Mouse (Mus musculus): ENCODE data around the gene Micu1.

The Micu1 gene

DNA sequence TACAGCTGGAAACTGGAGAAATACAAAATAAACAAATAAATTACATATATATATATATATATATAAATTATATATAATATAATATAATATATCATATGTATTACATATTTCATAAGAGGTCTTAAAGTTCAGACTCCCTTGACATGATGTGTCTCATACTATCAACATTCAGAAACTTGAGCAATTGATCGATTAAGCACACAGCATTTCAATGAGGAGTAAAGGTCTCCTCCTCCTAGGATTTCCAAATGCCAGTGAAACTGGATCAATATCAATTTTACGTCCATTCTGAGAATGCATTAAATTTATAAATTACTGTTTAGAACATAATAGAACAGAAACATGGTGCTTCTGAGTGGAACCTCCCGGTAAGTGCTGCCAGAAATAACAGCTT lies 71.9 kb downstream of the Micu1 start:
- in situ Hi-C loops (cut with MboI, MseI), result no loop called here

DNA sequence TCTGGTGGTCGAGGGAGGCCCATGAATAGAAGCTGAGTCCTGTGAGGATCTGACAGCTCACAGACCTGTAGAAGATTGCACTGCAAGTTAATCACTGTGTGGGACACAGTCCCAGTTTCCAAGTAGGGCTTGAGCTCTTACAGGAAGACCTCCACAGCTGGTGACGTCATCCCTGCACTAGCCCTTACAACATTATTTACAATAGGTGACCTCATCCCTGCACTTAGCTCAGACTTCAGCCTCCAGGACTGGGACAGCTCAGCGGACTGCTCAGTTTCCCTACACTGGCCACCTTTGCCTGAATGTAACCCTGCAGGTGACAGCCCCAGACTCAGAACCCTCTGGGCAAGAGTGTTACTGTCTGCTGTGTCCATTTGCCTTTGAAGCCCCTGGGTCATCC lies 75.0 kb downstream of the Micu1 start:
- in situ Hi-C loops (cut with MboI, MseI), result no loop called here

DNA sequence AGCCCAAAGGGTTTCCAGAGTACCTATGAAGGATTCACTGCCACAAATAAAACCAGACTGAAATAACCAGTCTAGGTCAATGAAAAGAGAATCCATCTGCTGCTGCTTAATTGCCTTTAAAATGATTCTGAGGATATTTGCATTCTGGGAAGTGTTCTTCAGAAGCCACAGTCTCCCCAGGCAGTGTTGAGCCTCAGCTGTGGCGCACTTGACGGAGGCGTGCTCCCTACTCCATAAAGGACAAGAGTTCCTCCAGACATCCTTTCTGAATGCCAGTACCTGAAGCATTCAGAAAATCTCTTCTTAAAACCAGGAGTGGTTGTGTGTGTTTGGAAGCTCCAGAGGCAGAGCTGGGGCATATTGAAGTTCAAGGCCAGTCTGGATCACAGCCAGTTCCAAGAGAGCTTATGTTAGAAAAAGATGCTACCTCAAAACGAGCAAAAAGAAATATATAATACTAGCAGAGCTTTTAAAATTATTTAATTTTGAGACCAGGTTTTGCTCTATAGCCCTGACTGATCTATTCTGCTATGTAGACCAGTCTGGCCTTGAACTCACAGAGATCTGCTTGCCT lies 75.9 kb downstream of the Micu1 start:
- in situ Hi-C loops (cut with MboI, MseI), result no loop called here

DNA sequence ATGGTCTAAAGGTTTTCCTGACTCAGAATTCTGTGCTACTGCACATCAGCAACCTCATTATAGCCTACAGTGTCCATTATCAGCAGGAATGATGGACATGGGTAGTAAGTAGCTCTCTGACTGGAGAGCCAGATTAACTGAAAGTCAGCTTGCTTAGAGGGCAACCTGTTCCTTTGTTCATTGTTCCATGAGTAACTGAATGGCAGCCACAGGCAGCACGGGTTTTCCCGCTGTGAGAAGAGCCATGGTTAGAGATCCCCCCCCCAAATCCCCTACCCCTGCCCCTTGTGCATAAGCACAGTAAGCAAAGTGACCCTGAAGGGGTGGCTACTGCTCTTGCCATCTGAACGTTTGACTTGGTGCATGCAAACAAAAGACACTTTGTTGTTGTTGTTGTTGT lies 78.4 kb downstream of the Micu1 start:
- in situ Hi-C loops (cut with MboI, MseI), result no loop called here

DNA sequence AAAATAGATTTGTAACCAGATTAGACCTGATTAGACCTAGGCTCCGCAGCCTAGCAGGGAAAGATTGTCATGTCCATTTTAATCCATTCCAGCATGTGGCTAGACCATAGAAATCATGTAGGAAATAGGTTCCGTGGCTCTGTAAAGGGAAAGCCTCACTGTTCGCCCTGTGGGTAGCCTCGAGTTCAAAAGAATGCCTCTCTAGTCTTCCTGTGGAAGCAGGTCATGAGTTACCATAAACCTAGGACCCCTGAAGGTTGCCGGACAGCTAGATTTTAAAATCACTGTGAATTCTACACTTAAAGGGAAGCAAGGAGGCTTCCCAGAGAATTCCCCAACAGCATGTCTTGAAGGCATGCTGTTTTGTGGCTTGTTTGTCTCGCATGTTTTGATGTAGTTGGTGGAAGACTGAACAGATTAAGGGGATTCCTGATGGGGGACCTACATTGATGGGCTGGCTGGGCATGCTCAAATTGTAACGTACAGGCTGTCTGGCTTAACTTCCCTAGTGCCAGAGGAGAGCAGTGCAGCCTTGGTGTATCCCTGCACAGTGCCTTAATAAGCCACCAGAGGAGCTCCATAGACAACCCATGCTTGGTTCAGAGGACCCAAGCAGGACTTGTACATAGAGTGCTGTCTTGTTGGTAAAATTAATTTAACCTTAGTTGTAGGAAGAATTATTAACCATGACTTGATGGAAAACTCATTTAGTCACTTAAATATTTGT lies 79.1 kb downstream of the Micu1 start:
- in situ Hi-C loops (cut with MboI, MseI), result no loop called here

DNA sequence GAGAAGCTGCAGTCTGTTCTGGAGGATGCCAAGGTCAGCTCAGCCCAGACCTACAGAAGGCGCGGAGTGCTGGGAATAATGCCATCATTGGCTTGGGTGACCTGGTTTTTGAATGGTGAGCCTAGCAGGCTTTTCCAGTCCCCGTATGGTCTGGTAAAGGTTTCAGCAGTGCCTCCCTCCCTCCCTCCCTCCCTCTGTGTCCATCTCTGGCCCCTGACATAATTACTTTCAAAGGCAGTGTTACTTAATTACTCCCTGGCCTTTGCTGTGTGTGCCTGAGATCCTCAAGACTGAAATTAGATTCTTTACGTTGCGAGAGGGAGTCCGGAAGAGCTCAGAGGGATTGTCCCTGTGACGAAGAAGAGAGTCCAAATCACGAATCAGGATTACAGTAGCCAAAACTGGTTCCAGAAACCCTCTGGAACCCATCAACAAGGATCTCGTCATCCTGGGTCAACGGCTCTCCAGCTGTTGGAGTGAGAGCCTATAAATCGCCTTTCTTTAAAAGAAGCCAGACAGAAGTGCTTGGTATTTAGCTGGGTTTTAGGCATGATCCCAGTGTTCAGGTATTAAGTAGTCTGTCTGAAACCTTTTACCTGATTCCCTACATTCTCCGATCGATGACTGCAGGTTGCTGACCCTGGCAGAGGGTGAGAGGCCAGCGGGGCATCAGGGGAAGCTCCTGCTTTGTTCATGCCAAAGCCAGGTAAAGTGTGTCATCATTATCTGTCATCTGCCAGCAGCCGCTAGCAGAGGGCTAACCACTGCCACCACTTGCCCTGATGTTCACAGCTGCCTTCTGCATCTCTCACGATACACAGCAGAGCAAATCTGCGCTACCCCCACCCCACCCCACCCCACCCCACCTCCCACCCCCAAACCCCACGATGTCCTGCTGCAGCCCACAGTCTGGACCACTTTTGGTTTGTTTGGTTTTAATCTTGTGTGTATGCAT lies 82.7 kb downstream of the Micu1 start:
- in situ Hi-C loops (cut with MboI, MseI), result no loop called here

DNA sequence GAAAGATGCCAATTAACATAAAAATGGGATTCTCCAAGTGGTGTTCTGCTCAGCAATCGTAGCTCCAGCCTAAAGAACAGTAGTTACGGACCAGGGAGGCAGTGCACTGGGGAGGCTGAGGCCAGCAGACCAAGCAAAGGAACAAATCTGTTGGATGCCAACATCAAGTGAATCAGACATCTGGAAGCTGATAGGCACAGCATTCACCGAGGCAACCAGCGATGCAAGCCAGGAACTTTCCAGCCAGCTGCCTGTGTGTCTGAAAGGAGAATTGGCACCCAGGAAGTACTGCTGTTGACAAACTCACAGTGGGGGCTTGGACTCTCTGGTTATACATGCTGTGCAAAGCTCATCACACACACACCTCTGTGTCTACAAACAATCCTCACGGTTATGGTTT lies 84.0 kb downstream of the Micu1 start:
- in situ Hi-C loops (cut with MboI, MseI), result no loop called here

DNA sequence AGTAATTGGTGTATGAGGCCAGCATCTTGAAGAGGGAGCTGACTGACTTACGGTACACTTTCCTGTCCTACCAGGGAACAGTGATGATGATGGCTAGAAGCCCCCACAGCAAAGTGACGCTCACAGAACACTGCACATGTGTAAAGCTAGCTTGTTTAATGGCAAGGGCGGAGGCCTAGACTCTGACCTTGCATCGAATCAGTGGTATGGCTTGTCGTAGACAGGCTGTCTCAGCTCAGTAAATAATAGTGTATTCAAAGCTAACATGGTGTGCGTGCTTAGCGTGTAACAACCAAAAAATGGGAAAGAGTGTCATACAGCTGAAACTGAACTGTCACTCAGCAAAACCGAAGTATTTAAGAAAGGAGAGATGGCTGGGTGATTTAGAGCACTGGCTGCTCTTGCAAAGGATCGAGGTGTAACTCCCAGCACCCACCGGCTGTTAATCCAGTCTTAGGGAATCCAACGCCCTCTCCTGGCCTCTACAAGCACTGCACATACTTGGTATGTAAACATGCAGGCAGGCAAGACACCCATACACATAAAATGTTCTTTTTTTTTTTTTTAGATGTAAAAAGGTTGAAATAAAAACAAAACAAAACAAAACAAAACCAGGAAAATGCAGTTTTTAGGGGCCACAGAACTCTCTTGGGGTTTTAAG lies 85.0 kb downstream of the Micu1 start:
- in situ Hi-C loops (cut with MboI, MseI), result no loop called here

DNA sequence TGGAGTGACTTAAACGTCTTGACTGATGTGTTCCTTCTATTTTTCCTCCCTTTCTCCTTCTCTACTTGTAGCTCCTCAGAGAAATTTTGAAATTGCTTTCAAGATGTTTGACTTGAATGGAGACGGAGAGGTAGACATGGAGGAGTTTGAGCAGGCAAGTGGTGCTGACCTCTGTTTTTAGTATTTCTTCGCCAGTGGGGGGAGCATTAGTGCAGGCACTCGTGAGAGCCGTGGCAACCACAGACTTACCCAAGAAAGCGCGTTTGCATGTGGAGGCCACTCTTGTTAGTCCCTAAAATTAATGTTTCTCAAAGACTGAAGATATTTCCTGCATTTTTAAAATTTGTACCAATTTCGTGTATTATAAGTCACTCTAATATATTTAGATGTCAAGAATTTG lies 85.6 kb downstream of the Micu1 start:
- in situ Hi-C loops (cut with MboI, MseI), result no loop called here

DNA sequence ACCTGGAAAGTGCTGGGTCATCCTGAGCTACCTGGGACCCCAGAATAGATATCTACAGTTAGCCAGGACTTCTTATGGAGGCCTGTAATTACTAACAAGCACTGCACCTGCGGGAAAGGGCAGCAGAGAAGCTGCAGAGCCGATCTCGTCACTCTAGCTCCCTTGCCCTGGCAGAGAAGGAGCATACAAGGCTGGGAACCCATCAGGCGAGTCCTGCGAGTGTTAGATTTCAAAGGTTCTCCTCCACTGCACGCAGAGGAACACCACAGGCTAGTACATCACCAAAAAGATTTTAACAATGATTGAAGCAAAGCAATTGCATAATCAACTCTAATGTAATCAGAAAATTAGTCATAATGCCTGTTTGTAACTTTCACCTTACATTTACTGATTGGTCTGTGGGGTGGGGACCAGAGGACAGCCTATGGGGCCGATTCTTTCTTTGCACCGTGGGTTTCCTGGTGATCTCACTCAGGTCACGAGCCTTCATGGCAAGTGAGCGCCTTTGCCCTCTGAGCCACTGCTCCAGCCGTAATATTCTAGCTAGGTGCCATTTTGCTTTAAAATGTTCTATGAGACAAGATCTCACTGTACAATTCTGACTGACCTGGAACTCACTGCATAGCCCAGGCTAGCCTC lies 88.1 kb downstream of the Micu1 start:
- in situ Hi-C loops (cut with MboI, MseI), result no loop called here

DNA sequence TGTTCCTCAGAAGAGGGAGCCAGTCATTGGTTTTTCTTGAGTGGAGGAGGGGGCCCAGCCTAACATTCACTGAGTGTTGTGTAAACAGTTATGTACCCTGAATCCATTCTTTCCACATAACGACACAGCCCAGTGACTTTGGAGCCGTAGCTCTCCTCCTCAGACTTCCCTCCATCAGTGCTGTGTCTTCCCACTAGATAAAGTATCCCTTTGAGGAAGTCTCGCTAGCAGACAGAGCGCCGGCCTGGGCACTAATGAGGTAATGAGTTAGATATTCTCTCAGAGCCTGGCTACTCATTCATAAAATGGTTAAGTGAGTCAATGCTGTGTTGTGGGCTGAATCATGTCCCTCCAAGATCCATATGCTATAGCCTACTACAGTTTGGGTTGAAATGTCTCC lies 89.6 kb downstream of the Micu1 start:
- in situ Hi-C loops (cut with MboI, MseI), result no loop called here

DNA sequence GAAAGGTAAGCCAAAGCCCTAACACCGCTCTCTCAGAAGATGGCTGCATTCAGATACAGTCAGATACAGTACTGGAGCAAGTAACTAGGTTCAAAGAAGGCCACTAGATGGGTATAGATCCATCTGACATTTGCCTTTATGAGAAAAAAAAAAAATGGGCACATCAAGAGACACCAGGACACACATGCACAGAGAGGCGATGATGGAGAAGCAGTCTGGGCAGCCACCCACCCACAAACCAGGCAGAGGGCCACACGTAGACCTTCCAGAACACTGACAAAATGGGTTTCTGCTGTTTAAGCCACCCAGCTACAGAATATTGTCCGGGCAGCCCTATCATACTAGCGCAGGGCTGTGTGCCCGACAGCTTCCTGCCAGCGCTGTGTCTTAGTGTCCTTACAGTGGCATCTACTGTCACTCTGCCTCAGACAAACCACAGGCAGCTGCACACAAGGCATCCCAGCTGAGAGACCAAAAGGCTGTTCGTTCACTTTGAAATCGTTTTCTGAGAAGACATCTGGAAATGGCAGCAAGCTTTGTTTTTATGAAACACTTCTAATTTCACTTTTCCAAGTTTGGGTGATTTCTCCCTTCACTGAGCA lies 90.4 kb downstream of the Micu1 start:
- in situ Hi-C loops (cut with MboI, MseI), result no loop called here

DNA sequence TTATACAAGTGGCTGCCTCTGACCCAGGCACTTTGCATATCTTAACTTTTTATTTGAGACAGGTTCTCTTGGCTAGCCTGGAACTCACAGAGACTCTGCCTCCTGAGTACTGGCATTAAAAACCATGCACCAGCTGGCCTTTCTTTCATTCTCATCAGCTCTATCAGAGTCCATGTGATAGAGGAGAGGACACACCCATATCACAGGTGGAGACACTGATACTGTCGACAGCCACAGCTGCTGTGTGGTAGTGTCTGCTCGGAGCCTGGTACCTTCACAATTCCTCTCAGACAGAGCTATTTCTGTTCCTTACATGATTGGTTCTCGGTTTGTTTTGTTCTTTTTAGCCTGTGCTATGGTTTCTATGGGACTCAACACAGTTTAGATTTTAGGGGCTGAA lies 91.2 kb downstream of the Micu1 start:
- in situ Hi-C loops (cut with MboI, MseI), result no loop called here

DNA sequence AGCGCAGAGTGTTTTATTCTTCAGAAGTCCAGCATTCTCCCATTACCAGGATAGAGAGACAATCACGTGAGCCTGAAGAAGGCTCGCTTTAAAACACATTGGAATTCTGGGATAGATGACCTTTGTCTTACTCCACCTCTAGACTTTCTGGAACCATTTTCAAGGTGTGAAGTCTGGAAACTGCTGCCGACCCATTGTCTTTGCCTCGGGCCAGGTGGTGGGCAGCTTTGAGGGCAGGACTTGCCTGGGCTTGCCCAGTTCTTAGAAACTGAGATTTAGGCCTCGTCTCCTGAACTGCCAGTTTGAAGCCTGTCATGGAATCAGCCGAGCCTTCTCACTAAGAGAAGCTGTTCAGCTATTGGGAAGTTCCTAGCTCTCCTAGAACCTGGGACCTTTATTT lies 92.8 kb downstream of the Micu1 start:
- in situ Hi-C loops (cut with MboI, MseI), result no loop called here

DNA sequence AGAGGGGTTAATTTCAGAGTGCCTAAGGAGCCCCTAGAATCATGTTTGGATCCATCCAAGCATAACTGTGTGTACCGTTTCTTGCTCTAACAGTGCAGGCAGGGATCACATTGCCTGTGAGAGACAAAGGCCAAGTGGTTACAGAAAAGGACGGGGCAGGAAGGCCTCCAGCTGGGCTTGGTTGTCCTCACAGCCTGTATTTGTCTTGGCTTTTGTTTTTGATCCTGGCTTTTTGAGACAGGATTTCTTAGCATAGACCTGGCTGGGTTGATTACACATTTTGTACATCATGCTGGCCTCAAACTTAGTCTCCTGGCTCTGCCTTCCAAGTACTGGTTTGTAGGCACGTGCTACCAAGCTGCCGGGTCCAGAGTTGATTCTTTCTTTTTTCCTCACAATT lies 93.6 kb downstream of the Micu1 start:
- in situ Hi-C loops (cut with MboI, MseI), result no loop called here

DNA sequence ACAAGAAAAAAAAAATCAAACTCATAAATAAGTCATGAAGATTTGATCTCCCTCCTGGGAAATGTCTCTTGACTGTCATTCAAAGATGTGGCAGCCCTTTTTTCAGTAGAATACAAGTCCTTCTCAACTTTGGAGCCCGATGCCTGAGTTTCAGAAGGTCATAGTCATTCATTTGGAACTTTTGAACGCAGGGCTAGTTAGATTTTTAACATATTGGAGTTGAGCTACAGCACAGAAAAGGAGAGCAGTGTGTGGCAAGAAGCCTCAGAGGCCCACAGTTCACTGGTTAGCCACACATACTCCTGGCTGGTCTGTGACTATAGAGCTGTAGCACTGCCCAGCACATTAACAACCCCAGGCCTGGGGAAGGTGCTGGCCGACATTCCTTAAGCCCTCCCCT lies 96.1 kb downstream of the Micu1 start:
- in situ Hi-C loops (cut with MboI, MseI), result no loop called here

DNA sequence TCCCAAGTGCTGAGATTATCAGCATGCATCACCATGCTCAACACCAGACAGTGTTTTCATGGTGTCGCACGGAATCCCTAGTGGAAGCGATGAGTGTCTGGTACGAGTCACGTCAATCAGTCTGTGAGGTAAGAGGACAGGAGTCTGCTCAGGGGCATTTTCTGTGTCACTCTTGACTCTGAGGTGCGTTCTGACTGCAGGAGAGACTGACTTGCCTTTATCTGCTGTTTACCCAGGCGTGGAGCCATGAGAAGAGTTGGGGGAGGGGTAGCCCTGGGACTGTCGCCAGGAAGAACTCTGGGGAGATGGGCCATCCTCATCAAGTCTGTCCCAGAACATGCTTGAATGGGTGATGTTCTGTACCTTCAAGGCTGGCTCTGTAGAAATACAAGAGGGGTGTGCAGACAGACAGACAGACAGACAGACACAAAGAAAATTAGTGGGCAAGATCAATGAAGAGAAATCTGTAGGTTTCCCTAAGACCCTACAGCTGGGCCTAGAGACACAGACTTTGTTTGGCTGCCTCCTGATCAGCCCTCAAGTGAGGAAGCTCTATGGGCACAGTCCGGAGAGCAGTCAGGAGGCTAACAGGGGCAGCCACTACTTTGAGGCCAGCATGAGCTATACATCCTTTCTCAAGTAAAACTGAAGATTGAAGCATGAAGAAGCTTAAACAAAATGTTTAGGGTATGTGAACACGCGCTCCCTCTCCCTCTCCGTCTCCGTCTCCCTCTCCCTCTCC lies 97.2 kb downstream of the Micu1 start:
- in situ Hi-C loops (cut with MboI, MseI), result no loop called here

DNA sequence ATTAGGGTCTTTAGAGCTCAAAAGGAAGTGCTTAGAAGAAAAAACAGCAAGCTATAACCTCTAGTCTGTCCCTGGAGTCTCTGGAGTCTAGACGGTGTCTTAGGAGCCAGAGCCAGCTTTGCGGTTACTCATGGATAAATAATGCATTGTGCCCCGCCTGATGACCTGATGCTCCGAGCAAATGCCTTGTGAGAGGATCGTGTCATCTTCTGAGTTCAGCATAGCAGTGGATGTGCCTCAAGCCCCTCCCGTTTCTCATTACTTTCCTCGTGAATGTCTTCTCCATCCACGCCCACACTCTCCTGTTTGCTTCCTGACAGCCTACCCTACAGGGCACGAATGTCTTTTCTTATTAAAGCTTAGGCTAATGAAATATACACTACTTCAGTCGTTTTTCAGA lies 97.9 kb downstream of the Micu1 start:
- in situ Hi-C loops (cut with MboI, MseI), result no loop called here

DNA sequence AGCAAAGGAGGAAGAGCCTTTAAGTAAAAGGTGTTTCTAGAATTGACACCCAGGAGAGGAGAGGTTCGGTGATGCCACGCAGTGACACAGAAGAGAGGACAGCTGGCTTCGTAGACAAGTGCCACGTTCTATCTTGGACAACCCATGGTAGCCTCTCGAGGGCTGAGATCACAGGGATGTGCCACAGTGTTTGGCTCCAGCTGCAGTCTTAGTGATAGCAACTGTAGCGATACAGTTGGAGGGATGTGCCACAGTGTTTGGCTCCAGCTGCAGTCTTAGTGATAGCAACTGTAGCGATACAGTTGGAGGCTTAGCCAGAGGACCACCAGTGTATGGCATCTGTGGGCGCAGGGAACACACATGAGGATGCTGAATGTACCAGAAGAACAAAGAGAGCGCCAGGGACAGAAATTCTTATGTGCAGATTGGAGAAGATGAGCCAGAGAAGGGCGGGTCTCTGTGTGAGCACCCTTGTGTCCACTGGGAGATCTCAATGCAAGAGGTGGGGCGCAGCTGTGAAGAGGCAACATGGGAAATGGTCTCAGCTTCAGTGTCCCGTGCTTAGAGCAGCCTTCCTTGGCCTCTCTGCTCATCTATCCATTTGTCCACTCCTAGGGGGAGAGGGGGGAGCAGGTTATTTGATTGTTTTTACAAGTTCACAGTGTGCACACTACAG lies 98.7 kb downstream of the Micu1 start:
- in situ Hi-C loops (cut with MboI, MseI), result no loop called here

DNA sequence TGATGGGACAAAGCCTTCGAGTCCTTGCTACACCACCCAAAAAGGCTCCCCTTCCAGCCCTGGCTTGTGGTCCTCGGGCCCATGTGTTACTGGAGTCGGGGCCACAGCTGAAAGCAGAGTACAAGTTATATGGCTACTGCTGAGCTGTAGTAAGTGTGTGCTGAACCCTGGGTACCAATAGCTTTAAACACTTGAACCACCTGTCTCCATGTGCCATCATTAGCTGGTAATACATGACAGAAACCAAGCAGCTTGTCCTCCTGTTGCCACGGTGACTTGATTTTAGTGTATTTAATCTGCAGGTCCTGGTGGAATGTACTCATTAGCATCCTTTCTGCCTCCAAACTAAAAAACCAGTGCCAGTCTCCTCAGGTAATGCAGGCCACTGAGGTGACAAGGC lies 106.4 kb downstream of the Micu1 start:
- in situ Hi-C loops (cut with MboI, MseI), result no loop called here

All from T-helper 1 cell (primary cell).